Mouse (Mus musculus): Measurements from ENCODE around the gene Mrpl43. TPM values are rescaled to one million over a fixed set of nuclear protein-coding genes. Genes with fewer than 3 reads are reported as not detected.

Mrpl43 gene
- total and polyA plus RNA-seq, 3 experiments: 63.5 to 75.1 (median 72.7) TPM

GRCm38 (mm10) chr19:45014335-45014971 is 8.2 kb upstream of the Mrpl43 start, which contains the start of gene Lzts2 (continued):
- TF ChIP-seq GABPA (IDR thresholded peaks at IDR 0.05; ENCODE audit: insufficient replicate concordance, low read depth, low read length) (no peak), ZKSCAN1 (IDR thresholded peaks at IDR 0.05; ENCODE audit: borderline replicate concordance, low read depth, low read length) (no peak), PAX5 (IDR thresholded peaks at IDR 0.05; ENCODE audit: low read length) (no peak), BHLHE40 (IDR thresholded peaks at IDR 0.05; ENCODE audit: low read depth, low read length) (peak; percentile 60), NRF1 (IDR thresholded peaks at IDR 0.05; ENCODE audit: low read depth, low read length) (no peak), ZNF384 (IDR thresholded peaks at IDR 0.05; ENCODE audit: low read depth, low read length) (no peak), RAD21 (IDR thresholded peaks at IDR 0.05; ENCODE audit: low read depth, low read length) (no peak), MAX (IDR thresholded peaks at IDR 0.05; ENCODE audit: low read length) (no peak), JUN (IDR thresholded peaks at IDR 0.05; ENCODE audit: insufficient read depth, low read depth, low read length) (no peak)

- H3K9ac ChIP-seq (ENCODE audit: insufficient read depth, low read depth): no peak overlapping the region
- in situ Hi-C loops (cut with MboI; ENCODE audit: low pct_ligation_motif_present, low pct_unique_long_range_greater_than_20kb, low sequenced_read_pairs) (no loop called here), dilution Hi-C loops (cut with MboI; ENCODE audit: extremely low pct_ligation_motif_present, extremely low pct_unique_long_range_greater_than_20kb, low sequenced_read_pairs) (no loop called here)
- H3K4me3 ChIP-seq (replicated peaks in 1 of 3; ENCODE audit: low read depth in 2 of 3, low read length in 2 of 3, poor library complexity in 1 of 3): no peak overlapping the region
- H3K9me3 ChIP-seq (replicated peaks; ENCODE audit: low read length): no peaks in the 10 kb centered on the region
- peaks cover 15 to 48% of the 10 kb centered on the region in 2 experiments for H3K4me1 ChIP-seq (ENCODE audit: control insufficient read depth in 1 of 2, insufficient read depth in 2 of 2)
- H3K4me2 ChIP-seq (ENCODE audit: insufficient read depth, low read depth, poor library complexity, severe bottlenecking): no peak overlapping the region
- no peak for DNase-seq (ENCODE audit: extremely low read depth)
- no peak overlapping the region for H3K27ac ChIP-seq (ENCODE audit: insufficient read depth, low read depth)
- TF ChIP-seq POLR2A (IDR thresholded peaks at IDR 0.05; ENCODE audit: low read depth, low read length) (no peak), CHD2 (IDR thresholded peaks at IDR 0.05; ENCODE audit: low read length) (no peak), POLR2AphosphoS2 (IDR thresholded peaks at IDR 0.05; ENCODE audit: low read depth, low read length) (0 out of 2 replicates have a peak, but pooled peaks have one; percentile 81), ETS1 (conservative IDR thresholded peaks at IDR 0.05; ENCODE audit: low read depth, low read length) (no peak), USF2 (conservative IDR thresholded peaks at IDR 0.05; ENCODE audit: low read depth, low read length) (no peak), TCF12 (IDR thresholded peaks at IDR 0.05; ENCODE audit: low read depth, low read length) (no peak)
- peaks cover 16% of the 10 kb centered on the region for H3K27me3 ChIP-seq (replicated peaks)
- no peaks in the 10 kb centered on the region for H3K79me2 ChIP-seq (replicated peaks; ENCODE audit: control insufficient read depth, extremely low read depth, insufficient read depth, poor library complexity, severe bottlenecking)
- peaks cover 22 to 44% of the 10 kb centered on the region in 2 experiments for H3K36me3 ChIP-seq (replicated peaks in 1 of 2; ENCODE audit: control insufficient read depth in 1 of 2, insufficient read depth in 1 of 2, low read length in 1 of 2)
Measured at GRCm38 (mm10) chr19:45013581-45014225, 7.5 kb upstream of the Mrpl43 start.

GRCm38 (mm10) chr19:45012636-45013035 is 6.4 kb upstream of the Mrpl43 start:
- dilution Hi-C loops (cut with MboI; ENCODE audit: extremely low pct_ligation_motif_present, extremely low pct_unique_long_range_greater_than_20kb, low sequenced_read_pairs): no loop called here
- no peak overlapping the region for H3K4me3 ChIP-seq (replicated peaks in 1 of 3; ENCODE audit: low read depth in 2 of 3, low read length in 2 of 3, poor library complexity in 1 of 3)
- in situ Hi-C loops (cut with MboI; ENCODE audit: low pct_ligation_motif_present, low pct_unique_long_range_greater_than_20kb, low sequenced_read_pairs): no loop called here
- H3K4me2 ChIP-seq (ENCODE audit: insufficient read depth, low read depth, poor library complexity, severe bottlenecking): no peak overlapping the region
- H3K9ac ChIP-seq (ENCODE audit: insufficient read depth, low read depth): no peak overlapping the region
- H3K36me3 ChIP-seq (replicated peaks in 1 of 2; ENCODE audit: control insufficient read depth in 1 of 2, insufficient read depth in 1 of 2, low read length in 1 of 2): peaks cover 28 to 54% of the 10 kb centered on the region in 2 experiments
- H3K9me3 ChIP-seq (replicated peaks; ENCODE audit: low read length): no peaks in the 10 kb centered on the region
- TF ChIP-seq SMC3 (IDR thresholded peaks at IDR 0.05; ENCODE audit: low read depth, low read length) (peak; percentile 70), CTCF (conservative IDR thresholded peaks at IDR 0.05 in 1 of 2, IDR thresholded peaks at IDR 0.05 in 1 of 2; ENCODE audit: low read depth in 2 of 2, low read length in 2 of 2) (peak; percentile 5 to 76; a peak in 3 of 4 replicates), JUN (IDR thresholded peaks at IDR 0.05; ENCODE audit: insufficient read depth, low read depth, low read length) (no peak), RAD21 (IDR thresholded peaks at IDR 0.05; ENCODE audit: low read depth, low read length) (peak; percentile 62)
- peaks cover 21 to 59% of the 10 kb centered on the region in 2 experiments for H3K4me1 ChIP-seq (ENCODE audit: control insufficient read depth in 1 of 2, insufficient read depth in 2 of 2)
- H3K79me2 ChIP-seq (replicated peaks; ENCODE audit: control insufficient read depth, extremely low read depth, insufficient read depth, poor library complexity, severe bottlenecking): peaks cover 8% of the 10 kb centered on the region; the same call in 1 of the 2 replicates
- DNase-seq (ENCODE audit: extremely low read depth): no peak
- no peak overlapping the region for H3K27ac ChIP-seq (ENCODE audit: insufficient read depth, low read depth)
- peaks cover 8% of the 10 kb centered on the region for H3K27me3 ChIP-seq (replicated peaks)

Measured in CH12.LX (cell line).